Mouse (Mus musculus) midbrain, embryonic 14.5 days (tissue): ENCODE measurements at regions not wholly inside any gene's neighbourhood (a gene's known extent, or its start where the extent isn't known, plus 50 kb on each side); places are given as distances from the start of the nearest gene placed in this dataset.

Experiments
- ATAC-seq: fragments of 200-750 bp; cut with Nextera tagmentation; 2 replicates; pipeline ENCODE4 v1.8.0; 2017; ENCODE audit warnings: moderate number of reproducible peaks, moderate library complexity; ENCODE audit not compliant: low FRiP score, low TSS enrichment
- DNase-seq: peaks from one replicate; pipeline ENCODE4 v3.0.0-alpha.2; 2015
- H3K27ac ChIP-seq: fragments of 300-500 bp; sonication (generic); replicated peaks from 2 replicates; pipeline ENCODE4 v1.5.1; 2014; ENCODE audit warnings: mild to moderate bottlenecking, low read depth, low read length, moderate library complexity
- H3K27me3 ChIP-seq: fragments of 300-500 bp; sonication (generic); 2 replicates; pipeline ENCODE4 v1.6.1; 2014; ENCODE audit warnings: low read length, control low read depth, mixed read lengths; ENCODE audit not compliant: control insufficient read depth, insufficient read depth
- H3K36me3 ChIP-seq: fragments of 300-500 bp; sonication (generic); 2 replicates; pipeline ENCODE4 v1.6.1; 2014; ENCODE audit warnings: low read length, control low read depth; ENCODE audit not compliant: control insufficient read depth, insufficient read depth
- H3K4me1 ChIP-seq: fragments of 300-500 bp; sonication (generic); 2 replicates; pipeline ENCODE4 v1.6.1; 2014; ENCODE audit warnings: mild to moderate bottlenecking, antibody characterized with exemption, low read length, control low read depth; ENCODE audit not compliant: control insufficient read depth, insufficient read depth
- H3K4me2 ChIP-seq: fragments of 300-500 bp; sonication (generic); 2 replicates; pipeline ENCODE4 v1.6.1; 2014; ENCODE audit warnings: mild to moderate bottlenecking, low read length, moderate library complexity
- H3K4me3 ChIP-seq: fragments of 300-500 bp; sonication (generic); replicated peaks from 2 replicates; pipeline ENCODE4 v1.5.1; 2014; ENCODE audit warnings: low read depth, low read length
- H3K9ac ChIP-seq: fragments of 300-500 bp; sonication (generic); replicated peaks from 2 replicates; pipeline ENCODE4 v1.6.1; 2014; ENCODE audit warnings: mild to moderate bottlenecking, low read length, moderate library complexity
- H3K9me3 ChIP-seq: fragments of 300-500 bp; sonication (generic); 2 replicates; pipeline ENCODE4 v1.6.1; 2016; ENCODE audit warnings: low read length, control low read depth, mixed read lengths; ENCODE audit not compliant: control insufficient read depth
- WGBS: fragments of 180-500 bp; shearing (Covaris S2); extraction: QIAGEN DNeasy Blood & Tissue Kit; methylation state at CpG from one replicate; pipeline ENCODE4 v1.1.7; 2014; 5-methylcytosine and 5-hydroxymethylcytosine counted together

GRCm38 (mm10) chr6:52439204-52439603 is 125.9 kb downstream of the Evx1 start:
- H3K27ac ChIP-seq, result no peak overlapping the region
- H3K4me1 ChIP-seq, result peaks cover 6% of the 10 kb centered on the region; the same call in 1 of the 2 replicates
- H3K36me3 ChIP-seq, result no peaks in the 10 kb centered on the region
- H3K27me3 ChIP-seq, result no peaks in the 10 kb centered on the region
- 92% methylated on average over 7 of the region's 7 CpGs for WGBS
- no peaks in the 10 kb centered on the region for H3K9me3 ChIP-seq
- H3K4me2 ChIP-seq, result no peak overlapping the region
- H3K4me3 ChIP-seq, result no peak overlapping the region
- no peak overlapping the region for H3K9ac ChIP-seq
- ATAC-seq (no peak), DNase-seq (no peak)

GRCm38 (mm10) chr6:52440160-52440559 is 126.9 kb downstream of the Evx1 start:
- H3K27ac ChIP-seq, result no peak overlapping the region
- no peak overlapping the region for H3K4me2 ChIP-seq
- no peaks in the 10 kb centered on the region for H3K27me3 ChIP-seq
- H3K36me3 ChIP-seq, result no peaks in the 10 kb centered on the region
- ATAC-seq (no peak), DNase-seq (no peak)
- no peaks in the 10 kb centered on the region for H3K9me3 ChIP-seq
- peaks cover 6% of the 10 kb centered on the region; the same call in 1 of the 2 replicates for H3K4me1 ChIP-seq
- H3K4me3 ChIP-seq, result no peak overlapping the region
- no peak overlapping the region for H3K9ac ChIP-seq
- WGBS, result 84% methylated on average over 3 of the region's 3 CpGs

- no peak for ATAC-seq
- DNase-seq, result peak; percentile 33
- Histone ChIP-seq H3K27ac (no peak overlapping the region), H3K4me1 (peaks cover 6% of the 10 kb centered on the region; the same call in 1 of the 2 replicates), H3K9ac (no peak overlapping the region), H3K4me2 (peak overlapping the region; percentile 11), H3K4me3 (no peak overlapping the region), H3K9me3 (no peaks in the 10 kb centered on the region), H3K27me3 (no peaks in the 10 kb centered on the region), H3K36me3 (no peaks in the 10 kb centered on the region)
- WGBS, result 37% methylated on average over 24 of the region's 24 CpGs
Observed at GRCm38 (mm10) chr6:52443112-52443984, 130.1 kb downstream of the Evx1 start.

- H3K4me3 ChIP-seq, result no peak overlapping the region
- no peak for ATAC-seq
- 91% methylated on average over 11 of the region's 11 CpGs for WGBS
Observed at GRCm38 (mm10) chr6:52458828-52459227, 145.5 kb downstream of the Evx1 start.

GRCm38 (mm10) chr6:52461186-52461585 is 147.9 kb downstream of the Evx1 start:
- 78% methylated on average over 2 of the region's 2 CpGs for WGBS
- DNase-seq (no peak), ATAC-seq (no peak)
- Histone ChIP-seq H3K36me3 (no peaks in the 10 kb centered on the region), H3K4me3 (no peak overlapping the region), H3K9me3 (0 out of 2 replicates have a peak, but pooled peaks cover 3% of the 10 kb centered on the region), H3K4me1 (no peaks in the 10 kb centered on the region), H3K9ac (no peak overlapping the region), H3K27ac (no peak overlapping the region), H3K4me2 (no peak overlapping the region), H3K27me3 (no peaks in the 10 kb centered on the region)

More at GRCm38 (mm10) chr6:52458828-52459227, 145.5 kb downstream of the Evx1 start:
- Histone ChIP-seq H3K9me3 (0 out of 2 replicates have a peak, but pooled peaks cover 3% of the 10 kb centered on the region), H3K4me2 (no peak overlapping the region), H3K27ac (no peak overlapping the region), H3K9ac (no peak overlapping the region), H3K36me3 (no peaks in the 10 kb centered on the region), H3K4me1 (no peaks in the 10 kb centered on the region), H3K27me3 (no peaks in the 10 kb centered on the region)
- no peak for DNase-seq

GRCm38 (mm10) chr6:52463369-52463768 is 150.1 kb downstream of the Evx1 start:
- H3K27me3 ChIP-seq, result no peaks in the 10 kb centered on the region
- H3K4me3 ChIP-seq, result no peak overlapping the region
- no peak for DNase-seq
- H3K4me2 ChIP-seq, result no peak overlapping the region
- no peak overlapping the region for H3K27ac ChIP-seq
- H3K36me3 ChIP-seq, result no peaks in the 10 kb centered on the region
- H3K4me1 ChIP-seq, result no peaks in the 10 kb centered on the region
- WGBS, result 87% methylated on average over 12 of the region's 12 CpGs
- H3K9ac ChIP-seq, result no peak overlapping the region
- no peak for ATAC-seq
- H3K9me3 ChIP-seq, result no peaks in the 10 kb centered on the region

GRCm38 (mm10) chr6:52464571-52464970 is 151.3 kb downstream of the Evx1 start:
- Histone ChIP-seq H3K9ac (no peak overlapping the region), H3K9me3 (no peaks in the 10 kb centered on the region), H3K36me3 (no peaks in the 10 kb centered on the region), H3K27me3 (no peaks in the 10 kb centered on the region), H3K4me2 (no peak overlapping the region), H3K4me1 (no peaks in the 10 kb centered on the region), H3K27ac (no peak overlapping the region), H3K4me3 (no peak overlapping the region)
- ATAC-seq, result no peak
- no peak for DNase-seq
- WGBS, result 80% methylated on average over 3 of the region's 3 CpGs

- no peak overlapping the region for H3K4me3 ChIP-seq
- H3K36me3 ChIP-seq, result no peaks in the 10 kb centered on the region
- no peak for DNase-seq
- H3K9ac ChIP-seq, result no peak overlapping the region
- no peak overlapping the region for H3K27ac ChIP-seq
- H3K9me3 ChIP-seq, result no peaks in the 10 kb centered on the region
- H3K4me1 ChIP-seq, result no peaks in the 10 kb centered on the region
- WGBS, result 86% methylated on average over 9 of the region's 9 CpGs
- H3K4me2 ChIP-seq, result no peak overlapping the region
- no peak for ATAC-seq
- no peaks in the 10 kb centered on the region for H3K27me3 ChIP-seq
Observed at GRCm38 (mm10) chr6:52465834-52466525, 152.7 kb downstream of the Evx1 start.
